Mouse (Mus musculus): ENCODE measurements around the gene Nrxn3. TPM values are rescaled to one million over a fixed set of nuclear protein-coding genes. Genes with fewer than 3 reads are reported as not detected.

The Nrxn3 gene
- polyA plus RNA-seq, 1 experiment from 2014 or later, result 1.3 TPM

- Histone ChIP-seq H3K27me3 (ENCODE audit: control insufficient read depth, insufficient read depth, low read length) (no peaks in the 10 kb centered on the region), H3K4me1 (ENCODE audit: control insufficient read depth, insufficient read depth, low read length) (no peaks in the 10 kb centered on the region), H3K4me3 (ENCODE audit: low read length) (no peak overlapping the region), H3K9ac (ENCODE audit: low read length) (no peak overlapping the region), H3K27ac (ENCODE audit: low read length) (no peak overlapping the region), H3K4me2 (ENCODE audit: low read depth, low read length) (no peak overlapping the region), H3K9me3 (replicated peaks; ENCODE audit: control insufficient read depth, low read length) (no peaks in the 10 kb centered on the region), H3K36me3 (ENCODE audit: control insufficient read depth, insufficient read depth) (no peaks in the 10 kb centered on the region)
- 82% methylated on average over 1 of the region's 1 CpGs for WGBS
- no peak for ATAC-seq (replicated peaks; ENCODE audit: extremely low read depth, insufficient read depth, low FRiP score)
Measured at GRCm38 (mm10) chr12:88793314-88793713, 70.6 kb downstream of the Nrxn3 start.

- WGBS, result 26% methylated on average over 6 of the region's 6 CpGs
- no peak for ATAC-seq (replicated peaks; ENCODE audit: extremely low read depth, insufficient read depth, low FRiP score)
- H3K4me3 ChIP-seq (ENCODE audit: low read length), result no peak overlapping the region
- no peaks in the 10 kb centered on the region for H3K4me1 ChIP-seq (ENCODE audit: control insufficient read depth, insufficient read depth, low read length)
- H3K27ac ChIP-seq (ENCODE audit: low read length), result no peak overlapping the region
- no peak overlapping the region for H3K4me2 ChIP-seq (ENCODE audit: low read depth, low read length)
- H3K9ac ChIP-seq (ENCODE audit: low read length), result no peak overlapping the region
- no peaks in the 10 kb centered on the region for H3K9me3 ChIP-seq (replicated peaks; ENCODE audit: control insufficient read depth, low read length)
- H3K27me3 ChIP-seq (ENCODE audit: control insufficient read depth, insufficient read depth, low read length), result no peaks in the 10 kb centered on the region
- no peaks in the 10 kb centered on the region for H3K36me3 ChIP-seq (ENCODE audit: control insufficient read depth, insufficient read depth)
Measured at GRCm38 (mm10) chr12:88800990-88801655, 78.4 kb downstream of the Nrxn3 start.

- Histone ChIP-seq H3K36me3 (ENCODE audit: control insufficient read depth, insufficient read depth) (no peaks in the 10 kb centered on the region), H3K4me3 (ENCODE audit: low read length) (no peak overlapping the region)
- 55% methylated on average over 1 of the region's 1 CpGs for WGBS
Measured at GRCm38 (mm10) chr12:88801656-88802007, 79.0 kb downstream of the Nrxn3 start.

GRCm38 (mm10) chr12:88808947-88809346 is 86.3 kb downstream of the Nrxn3 start:
- Histone ChIP-seq H3K4me1 (ENCODE audit: control insufficient read depth, insufficient read depth, low read length) (no peaks in the 10 kb centered on the region), H3K9me3 (replicated peaks; ENCODE audit: control insufficient read depth, low read length) (no peaks in the 10 kb centered on the region), H3K4me3 (ENCODE audit: low read length) (no peak overlapping the region), H3K27me3 (ENCODE audit: control insufficient read depth, insufficient read depth, low read length) (no peaks in the 10 kb centered on the region), H3K36me3 (ENCODE audit: control insufficient read depth, insufficient read depth) (no peaks in the 10 kb centered on the region), H3K9ac (ENCODE audit: low read length) (no peak overlapping the region), H3K4me2 (ENCODE audit: low read depth, low read length) (no peak overlapping the region), H3K27ac (ENCODE audit: low read length) (no peak overlapping the region)
- no peak for ATAC-seq (replicated peaks; ENCODE audit: extremely low read depth, insufficient read depth, low FRiP score)
- 81% methylated on average over 1 of the region's 1 CpGs for WGBS

More at GRCm38 (mm10) chr12:88801656-88802007, 79.0 kb downstream of the Nrxn3 start:
- Histone ChIP-seq H3K4me1 (ENCODE audit: control insufficient read depth, insufficient read depth, low read length) (no peaks in the 10 kb centered on the region), H3K27ac (ENCODE audit: low read length) (no peak overlapping the region), H3K9me3 (replicated peaks; ENCODE audit: control insufficient read depth, low read length) (no peaks in the 10 kb centered on the region), H3K27me3 (ENCODE audit: control insufficient read depth, insufficient read depth, low read length) (no peaks in the 10 kb centered on the region), H3K9ac (ENCODE audit: low read length) (no peak overlapping the region), H3K4me2 (ENCODE audit: low read depth, low read length) (no peak overlapping the region)
- no peak for ATAC-seq (replicated peaks; ENCODE audit: extremely low read depth, insufficient read depth, low FRiP score)

- Histone ChIP-seq H3K27ac (ENCODE audit: low read length) (no peak overlapping the region), H3K9ac (ENCODE audit: low read length) (no peak overlapping the region), H3K27me3 (ENCODE audit: control insufficient read depth, insufficient read depth, low read length) (no peaks in the 10 kb centered on the region), H3K9me3 (replicated peaks; ENCODE audit: control insufficient read depth, low read length) (no peaks in the 10 kb centered on the region), H3K4me2 (ENCODE audit: low read depth, low read length) (no peak overlapping the region), H3K4me3 (ENCODE audit: low read length) (no peak overlapping the region), H3K4me1 (ENCODE audit: control insufficient read depth, insufficient read depth, low read length) (no peaks in the 10 kb centered on the region), H3K36me3 (ENCODE audit: control insufficient read depth, insufficient read depth) (no peaks in the 10 kb centered on the region)
- 20% methylated on average over 5 of the region's 5 CpGs for WGBS
- ATAC-seq (replicated peaks; ENCODE audit: extremely low read depth, insufficient read depth, low FRiP score), result peak; percentile 85
Measured at GRCm38 (mm10) chr12:88812173-88812572, 89.5 kb downstream of the Nrxn3 start.

GRCm38 (mm10) chr12:88816865-88817264 is 94.2 kb downstream of the Nrxn3 start:
- Histone ChIP-seq H3K4me2 (ENCODE audit: low read depth, low read length) (no peak overlapping the region), H3K4me1 (ENCODE audit: control insufficient read depth, insufficient read depth, low read length) (no peaks in the 10 kb centered on the region; the same call in 1 of the 2 replicates), H3K27ac (ENCODE audit: low read length) (no peak overlapping the region), H3K36me3 (ENCODE audit: control insufficient read depth, insufficient read depth) (no peaks in the 10 kb centered on the region), H3K9ac (ENCODE audit: low read length) (no peak overlapping the region), H3K27me3 (ENCODE audit: control insufficient read depth, insufficient read depth, low read length) (no peaks in the 10 kb centered on the region), H3K9me3 (replicated peaks; ENCODE audit: control insufficient read depth, low read length) (no peaks in the 10 kb centered on the region), H3K4me3 (ENCODE audit: low read length) (no peak overlapping the region)
- ATAC-seq (replicated peaks; ENCODE audit: extremely low read depth, insufficient read depth, low FRiP score), result no peak
- 69% methylated on average over 5 of the region's 5 CpGs for WGBS

- ATAC-seq (replicated peaks; ENCODE audit: extremely low read depth, insufficient read depth, low FRiP score), result peak; percentile 61
- 60% methylated on average over 4 of the region's 4 CpGs for WGBS
- H3K36me3 ChIP-seq (ENCODE audit: control insufficient read depth, insufficient read depth), result no peaks in the 10 kb centered on the region
Measured at GRCm38 (mm10) chr12:88818622-88819334, 96.1 kb downstream of the Nrxn3 start.

GRCm38 (mm10) chr12:88819335-88819709 is 96.6 kb downstream of the Nrxn3 start:
- no peaks in the 10 kb centered on the region for H3K9me3 ChIP-seq (replicated peaks; ENCODE audit: control insufficient read depth, low read length)
- WGBS, result 51% methylated on average over 5 of the region's 5 CpGs
- no peaks in the 10 kb centered on the region; the same call in 1 of the 2 replicates for H3K4me1 ChIP-seq (ENCODE audit: control insufficient read depth, insufficient read depth, low read length)
- H3K27ac ChIP-seq (ENCODE audit: low read length), result no peak overlapping the region
- H3K4me3 ChIP-seq (ENCODE audit: low read length), result no peak overlapping the region
- no peaks in the 10 kb centered on the region for H3K36me3 ChIP-seq (ENCODE audit: control insufficient read depth, insufficient read depth)
- H3K9ac ChIP-seq (ENCODE audit: low read length), result no peak overlapping the region
- H3K4me2 ChIP-seq (ENCODE audit: low read depth, low read length), result no peak overlapping the region
- peak; percentile 29; the same call in 1 of the 2 replicates for ATAC-seq (replicated peaks; ENCODE audit: extremely low read depth, insufficient read depth, low FRiP score)
- H3K27me3 ChIP-seq (ENCODE audit: control insufficient read depth, insufficient read depth, low read length), result no peaks in the 10 kb centered on the region

More at GRCm38 (mm10) chr12:88818622-88819334, 96.1 kb downstream of the Nrxn3 start:
- H3K27ac ChIP-seq (ENCODE audit: low read length), result no peak overlapping the region
- H3K27me3 ChIP-seq (ENCODE audit: control insufficient read depth, insufficient read depth, low read length), result no peaks in the 10 kb centered on the region
- no peak overlapping the region for H3K4me2 ChIP-seq (ENCODE audit: low read depth, low read length)
- H3K9ac ChIP-seq (ENCODE audit: low read length), result no peak overlapping the region
- H3K9me3 ChIP-seq (replicated peaks; ENCODE audit: control insufficient read depth, low read length), result no peaks in the 10 kb centered on the region
- H3K4me1 ChIP-seq (ENCODE audit: control insufficient read depth, insufficient read depth, low read length), result no peaks in the 10 kb centered on the region; the same call in 1 of the 2 replicates
- H3K4me3 ChIP-seq (ENCODE audit: low read length), result no peak overlapping the region

DNA sequence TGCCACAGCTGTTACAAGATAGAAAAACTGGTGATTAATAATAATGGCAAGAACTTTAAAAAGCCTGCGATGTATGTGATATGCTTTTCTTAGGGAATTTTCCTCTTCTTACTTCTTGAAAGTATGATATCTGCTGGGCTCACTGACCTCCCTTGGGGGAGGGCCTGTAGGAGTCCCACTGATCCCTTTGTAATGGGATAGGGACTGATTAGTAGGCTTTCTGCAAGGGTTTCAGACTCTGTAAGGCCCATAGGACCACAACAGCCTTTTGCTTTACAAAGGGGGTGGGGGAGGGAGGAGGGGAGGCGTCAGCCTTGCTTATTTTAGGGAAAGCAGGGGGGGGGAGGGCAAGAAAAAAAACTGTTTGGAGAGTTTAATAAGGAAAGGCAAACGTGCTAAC is 97.5 kb downstream of the Nrxn3 start:
- Histone ChIP-seq H3K4me3 (ENCODE audit: low read length) (no peak overlapping the region), H3K27me3 (ENCODE audit: control insufficient read depth, insufficient read depth, low read length) (no peaks in the 10 kb centered on the region)
- no peak for ATAC-seq (replicated peaks; ENCODE audit: extremely low read depth, insufficient read depth, low FRiP score)

More for the DNA sequence above, 97.5 kb downstream of the Nrxn3 start:
- Histone ChIP-seq H3K9ac (ENCODE audit: low read length) (no peak overlapping the region), H3K9me3 (replicated peaks; ENCODE audit: control insufficient read depth, low read length) (no peaks in the 10 kb centered on the region), H3K36me3 (ENCODE audit: control insufficient read depth, insufficient read depth) (no peaks in the 10 kb centered on the region), H3K27ac (ENCODE audit: low read length) (no peak overlapping the region), H3K4me2 (ENCODE audit: low read depth, low read length) (no peak overlapping the region), H3K4me1 (ENCODE audit: control insufficient read depth, insufficient read depth, low read length) (no peaks in the 10 kb centered on the region; the same call in 1 of the 2 replicates)
- 36% methylated on average over 3 of the region's 3 CpGs for WGBS

Data from heart, embryonic 16.5 days (tissue).